Mouse (Mus musculus) CH12.LX (cell line): ENCODE data around the gene Asic2. TPM values are rescaled to one million over a fixed set of nuclear protein-coding genes. Genes with fewer than 3 reads are reported as not detected.
A peak's percentile ranks its signal among the peaks of the same experiment; 100 is the strongest.

ENCODE experiments used
- DNase-seq: peaks from one replicate; pipeline ENCODE4 v3.0.0-alpha.2; 2013; ENCODE audit errors: extremely low read depth
- H3K27ac ChIP-seq: 2 replicates; pipeline ENCODE4 v1.5.1; 2012; ENCODE audit warnings: low read depth, mild to moderate bottlenecking, control low read depth, moderate library complexity; ENCODE audit not compliant: insufficient read depth
- H3K27me3 ChIP-seq: replicated peaks from 2 replicates; pipeline ENCODE3; 2012; ENCODE audit warnings: inconsistent platforms
- H3K36me3 ChIP-seq, 2 experiments: replicated peaks in 1 of 2; 2 replicates each; pipeline versions ENCODE3 to v1.6.1; 2012; ENCODE audit warnings: inconsistent platforms in 1 of 2, low read length in 1 of 2, mild to moderate bottlenecking in 1 of 2, mixed read lengths in 1 of 2, moderate library complexity in 1 of 2; ENCODE audit not compliant: control insufficient read depth in 1 of 2, insufficient read depth in 1 of 2
- H3K4me1 ChIP-seq, 2 experiments: 2 replicates each; pipeline ENCODE4 v1.6.1; 2012; ENCODE audit warnings: inconsistent platforms in 1 of 2, moderate library complexity in 1 of 2; ENCODE audit not compliant: insufficient read depth in 2 of 2, control insufficient read depth in 1 of 2
- H3K4me2 ChIP-seq: 2 replicates; pipeline ENCODE4 v1.6.1; 2012; ENCODE audit warnings: low read depth, mild to moderate bottlenecking, control low read depth; ENCODE audit not compliant: poor library complexity, insufficient read depth, severe bottlenecking
- H3K4me3 ChIP-seq, 3 experiments: fragments of 150-350 bp in 1 of 3; sonication (generic) in 1 of 3; replicated peaks in 1 of 3; 2 replicates each; pipeline versions ENCODE3 to v1.5.1; 2011 to 2012; ENCODE audit warnings: low read depth in 2 of 3, low read length in 2 of 3, mild to moderate bottlenecking in 2 of 3, moderate library complexity in 2 of 3, control low read depth in 1 of 3, improper control_type of control experiment in 1 of 3, inconsistent platforms in 1 of 3, mixed read lengths in 1 of 3; ENCODE audit not compliant: poor library complexity in 1 of 3
- H3K79me2 ChIP-seq: replicated peaks from 2 replicates; pipeline ENCODE4 v1.6.1; 2012; ENCODE audit warnings: mild to moderate bottlenecking, moderate library complexity; ENCODE audit not compliant: control insufficient read depth, poor library complexity, insufficient read depth, severe bottlenecking; ENCODE audit errors: extremely low read depth
- H3K9ac ChIP-seq: 2 replicates; pipeline ENCODE4 v1.6.1; 2012; ENCODE audit warnings: low read depth, mild to moderate bottlenecking, control low read depth, moderate library complexity; ENCODE audit not compliant: insufficient read depth
- H3K9me3 ChIP-seq: replicated peaks from 2 replicates; pipeline ENCODE3; 2012; ENCODE audit warnings: low read length, inconsistent platforms, mixed read lengths
- BHLHE40 ChIP-seq: IDR thresholded peaks from 2 replicates; pipeline ENCODE4 v1.6.1; 2011; ENCODE audit warnings: mild to moderate bottlenecking, low read depth, low read length, improper control_type of control experiment
- CHD1 ChIP-seq: IDR thresholded peaks from 2 replicates; pipeline ENCODE4 v1.6.1; 2012; ENCODE audit warnings: low read depth, low read length, improper control_type of control experiment, inconsistent platforms
- EP300 ChIP-seq: IDR thresholded peaks from 2 replicates; pipeline ENCODE4 v1.6.1; 2011; ENCODE audit warnings: low read length, improper control_type of control experiment
- JUN ChIP-seq: IDR thresholded peaks from 2 replicates; pipeline ENCODE4 v1.6.1; 2011; ENCODE audit warnings: low read depth, mild to moderate bottlenecking, low read length, improper control_type of control experiment, moderate library complexity; ENCODE audit not compliant: insufficient read depth
- JUND ChIP-seq: conservative IDR thresholded peaks from 2 replicates; pipeline ENCODE4 v1.6.1; 2011; ENCODE audit warnings: low read depth, low read length, improper control_type of control experiment
- KAT2A ChIP-seq: IDR thresholded peaks from 2 replicates; pipeline ENCODE4 v1.6.1; 2012; ENCODE audit warnings: low read length, improper control_type of control experiment, inconsistent platforms; ENCODE audit not compliant: insufficient replicate concordance
- MAFK ChIP-seq: IDR thresholded peaks from 2 replicates; pipeline ENCODE4 v1.6.1; 2011; ENCODE audit warnings: low read length, improper control_type of control experiment; ENCODE audit not compliant: insufficient replicate concordance
- MXI1 ChIP-seq: IDR thresholded peaks from 2 replicates; pipeline ENCODE4 v1.6.1; 2011; ENCODE audit warnings: mild to moderate bottlenecking, low read depth, low read length, improper control_type of control experiment
- MYC ChIP-seq: IDR thresholded peaks from 2 replicates; pipeline ENCODE4 v1.6.1; 2011; ENCODE audit warnings: low read depth, mild to moderate bottlenecking, improper control_type of control experiment, low read length
- NRF1 ChIP-seq: IDR thresholded peaks from 2 replicates; pipeline ENCODE4 v1.6.1; 2014; ENCODE audit warnings: low read depth, mild to moderate bottlenecking, inconsistent platforms, low read length, improper control_type of control experiment, moderate library complexity
- PAX5 ChIP-seq: IDR thresholded peaks from 2 replicates; pipeline ENCODE4 v1.6.1; 2012; ENCODE audit warnings: low read length, inconsistent platforms, mixed read lengths
- RCOR1 ChIP-seq: conservative IDR thresholded peaks from 2 replicates; pipeline ENCODE4 v1.6.1; 2012; ENCODE audit warnings: low read depth, mild to moderate bottlenecking, inconsistent platforms, low read length, improper control_type of control experiment
- SIN3A ChIP-seq: IDR thresholded peaks from 2 replicates; pipeline ENCODE4 v1.6.1; 2012; ENCODE audit warnings: low read length, improper control_type of control experiment, inconsistent platforms
- TCF12 ChIP-seq: IDR thresholded peaks from 2 replicates; pipeline ENCODE4 v1.6.1; 2014; ENCODE audit warnings: low read depth, mild to moderate bottlenecking, inconsistent platforms, low read length, improper control_type of control experiment
- UBTF ChIP-seq: IDR thresholded peaks from 2 replicates; pipeline ENCODE4 v1.6.1; 2012; ENCODE audit warnings: low read depth, mild to moderate bottlenecking, inconsistent platforms, low read length, improper control_type of control experiment, moderate library complexity
- ZNF384 ChIP-seq: IDR thresholded peaks from 2 replicates; pipeline ENCODE4 v1.6.1; 2012; ENCODE audit warnings: low read depth, low read length, improper control_type of control experiment, inconsistent platforms
- dilution Hi-C: fragments of 300-500 bp; cut with MboI; formaldehyde crosslinking; loops from 2 replicates; pipeline ENCODE4 v1.14.3; 2020; ENCODE audit warnings: low sequenced_read_pairs; ENCODE audit not compliant: extremely low pct_unique_long_range_greater_than_20kb, extremely low pct_ligation_motif_present
- in situ Hi-C: fragments of 300-500 bp; cut with MboI; formaldehyde crosslinking; loops from 3 replicates; pipeline ENCODE4 v1.14.3; 2019; ENCODE audit warnings: low sequenced_read_pairs, low pct_ligation_motif_present, low pct_unique_long_range_greater_than_20kb, mixed read lengths
- polyA plus RNA-seq: library from polyadenylated mRNA; unstranded; fragments of >175 nt; gene quantifications from 2 replicates; pipeline ENCODE4 v1.2.1, GENCODE M21; 2012; ENCODE audit warnings: low read depth; ENCODE audit not compliant: insufficient read length
- total RNA-seq, 2 experiments: library from RNA; depleted of rRNA; stranded (reverse); fragments of 300-350 nt in 1 of 2; fragments of >200 nt in 1 of 2; gene quantifications; 2 replicates each; pipeline ENCODE4 v1.2.3; 2012 to 2014

Asic2 gene
- total and polyA plus RNA-seq, 3 experiments, result not detected

- H3K27me3 ChIP-seq, result peaks cover 14% of the 10 kb centered on the region
- H3K36me3 ChIP-seq, result no peaks in the 10 kb centered on the region
- no peak overlapping the region for H3K9ac ChIP-seq
- no peak overlapping the region for H3K27ac ChIP-seq
- no peaks in the 10 kb centered on the region for H3K9me3 ChIP-seq
- no peak overlapping the region for H3K4me3 ChIP-seq
- peaks cover 8 to 31% of the 10 kb centered on the region in 2 experiments; a peak in 3 of 4 replicates for H3K4me1 ChIP-seq
- dilution Hi-C loops, result no loop called here
- peak overlapping the region; percentile 33; the same call in 1 of the 2 replicates for H3K4me2 ChIP-seq
- no peak for DNase-seq
- H3K79me2 ChIP-seq, result no peaks in the 10 kb centered on the region
- in situ Hi-C loops, result no loop called here
- TF ChIP-seq NRF1, result no peak
- no peak for TF ChIP-seq CHD1
- no peak for TF ChIP-seq MYC
- no peak for TF ChIP-seq TCF12
- TF ChIP-seq MAFK, result no peak
- no peak for TF ChIP-seq JUND
- TF ChIP-seq MXI1, result no peak
- TF ChIP-seq RCOR1, result no peak
- no peak for TF ChIP-seq ZNF384
Observed at GRCm38 (mm10) chr11:82006796-82007423, 38.7 kb upstream of the Asic2 start.

DNA sequence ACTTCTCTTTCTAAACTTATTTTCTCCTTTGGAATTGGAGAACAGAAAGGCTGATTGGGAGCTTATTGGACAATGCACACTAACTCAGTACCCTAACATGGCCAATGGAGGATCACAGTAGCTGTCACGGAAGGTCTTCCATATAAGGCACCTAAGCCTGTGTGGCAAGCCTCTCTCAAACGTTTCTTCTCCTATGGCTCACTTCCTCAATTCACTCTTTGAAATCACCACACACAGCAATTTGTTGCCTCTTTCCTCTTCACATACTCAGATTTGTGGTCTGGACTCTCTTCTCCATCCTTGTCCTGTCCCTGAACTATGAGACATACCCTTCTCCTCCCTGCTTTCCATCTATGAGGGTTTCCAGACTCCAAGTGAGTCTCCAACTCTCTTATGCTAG, 36.6 kb upstream of the Asic2 start:
- DNase-seq, result peak; percentile 48
- Histone ChIP-seq H3K27ac (no peak overlapping the region), H3K9me3 (no peaks in the 10 kb centered on the region), H3K36me3 (no peaks in the 10 kb centered on the region), H3K4me1 (peaks cover 8 to 31% of the 10 kb centered on the region in 2 experiments; a peak in 3 of 4 replicates), H3K9ac (no peak overlapping the region), H3K27me3 (peaks cover 13% of the 10 kb centered on the region), H3K4me2 (no peak overlapping the region), H3K79me2 (no peaks in the 10 kb centered on the region), H3K4me3 (no peak overlapping the region)
- TF ChIP-seq EP300 (peak; percentile 50), KAT2A (no peak)
- in situ Hi-C loops (no loop called here), dilution Hi-C loops (no loop called here)

- H3K27ac ChIP-seq, result no peak overlapping the region
- no peak for DNase-seq
- no peaks in the 10 kb centered on the region for H3K79me2 ChIP-seq
- H3K4me1 ChIP-seq, result peaks cover 6 to 12% of the 10 kb centered on the region in 2 experiments
- H3K4me3 ChIP-seq, result no peak overlapping the region
- dilution Hi-C loops, result no loop called here
- no peak for TF ChIP-seq SIN3A
- TF ChIP-seq JUN, result no peak
- no peak for TF ChIP-seq RCOR1
- TF ChIP-seq UBTF, result no peak
- TF ChIP-seq PAX5, result no peak
- TF ChIP-seq BHLHE40, result no peak
- no peaks in the 10 kb centered on the region for H3K9me3 ChIP-seq
- in situ Hi-C loops, result no loop called here
- H3K4me2 ChIP-seq, result no peak overlapping the region
- H3K36me3 ChIP-seq, result no peaks in the 10 kb centered on the region
- no peak overlapping the region for H3K9ac ChIP-seq
- H3K27me3 ChIP-seq, result peaks cover 20% of the 10 kb centered on the region
Observed at GRCm38 (mm10) chr11:82000581-82000980, 32.3 kb upstream of the Asic2 start.
